Mouse (Mus musculus) cortical plate, adult 2 months (tissue): Measurements from ENCODE around the gene Fam136a. TPM values are rescaled to one million over a fixed set of nuclear protein-coding genes. Genes with fewer than 3 reads are reported as not detected.
"Not testable (repeated sequence)": the region's sequence is repeated elsewhere in the genome, so short reads cannot be mapped to it uniquely, and the experiment has no call there.

Experiments used
- H3K27ac ChIP-seq: fragments of 200-500 bp; 2 replicates; pipeline ENCODE4 v1.5.1; 2012; ENCODE audit warnings: low read length, control low read depth, inconsistent platforms; ENCODE audit not compliant: insufficient read depth
- H3K4me1 ChIP-seq: fragments of 200-500 bp; 2 replicates; pipeline ENCODE4 v1.6.1; 2011; ENCODE audit warnings: low read length; ENCODE audit not compliant: control insufficient read depth, insufficient read depth
- H3K4me3 ChIP-seq: fragments of 200-500 bp; 2 replicates; pipeline ENCODE4 v1.5.1; 2011; ENCODE audit warnings: mild to moderate bottlenecking, low read length, control low read depth; ENCODE audit not compliant: insufficient read depth
- CTCF ChIP-seq: fragments of 200-500 bp; IDR thresholded peaks from 2 replicates; pipeline ENCODE4 v1.5.1; 2011; ENCODE audit warnings: mild to moderate bottlenecking, control low read depth, low read length; ENCODE audit not compliant: insufficient read depth; ENCODE audit errors: extremely low read depth
- POLR2A ChIP-seq: fragments of 200-500 bp; IDR thresholded peaks from 2 replicates; pipeline ENCODE4 v1.6.1; 2011; ENCODE audit warnings: mild to moderate bottlenecking, low read length, control low read depth; ENCODE audit not compliant: insufficient read depth; ENCODE audit errors: extremely low read depth
- polyA plus RNA-seq: library from polyadenylated mRNA; depleted of rRNA; stranded (reverse); fragments of >200 nt; gene quantifications from 2 replicates; pipeline ENCODE4 v1.2.3, GENCODE M21; 2012

Fam136a gene
- polyA plus RNA-seq, 1 experiment: 24.8 TPM

DNA sequence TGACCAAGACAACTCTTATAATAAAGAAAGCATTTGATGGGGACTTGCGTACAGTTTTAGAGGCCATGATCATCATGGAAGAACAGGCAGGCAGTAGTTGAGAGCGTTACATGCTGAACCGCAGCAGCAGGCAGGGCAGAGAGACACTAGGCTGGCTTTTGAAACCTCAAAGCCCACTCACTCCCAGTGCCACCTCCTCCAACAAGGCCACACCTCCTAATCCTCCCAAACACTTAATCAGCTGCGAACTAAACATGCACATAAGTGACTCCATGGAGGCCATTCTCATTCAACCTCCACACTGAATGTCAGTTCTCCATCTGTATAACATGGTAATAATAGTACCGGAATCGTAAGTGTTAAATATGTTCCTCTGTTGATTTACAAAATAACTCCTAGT lies 8.1 kb downstream of the Fam136a start:
- Histone ChIP-seq H3K4me1 (0 out of 2 replicates have a peak, but pooled peaks cover 2% of the 10 kb centered on the region), H3K27ac (no peak overlapping the region), H3K4me3 (no peak overlapping the region)
- TF ChIP-seq CTCF (no peak), POLR2A (no peak)

DNA sequence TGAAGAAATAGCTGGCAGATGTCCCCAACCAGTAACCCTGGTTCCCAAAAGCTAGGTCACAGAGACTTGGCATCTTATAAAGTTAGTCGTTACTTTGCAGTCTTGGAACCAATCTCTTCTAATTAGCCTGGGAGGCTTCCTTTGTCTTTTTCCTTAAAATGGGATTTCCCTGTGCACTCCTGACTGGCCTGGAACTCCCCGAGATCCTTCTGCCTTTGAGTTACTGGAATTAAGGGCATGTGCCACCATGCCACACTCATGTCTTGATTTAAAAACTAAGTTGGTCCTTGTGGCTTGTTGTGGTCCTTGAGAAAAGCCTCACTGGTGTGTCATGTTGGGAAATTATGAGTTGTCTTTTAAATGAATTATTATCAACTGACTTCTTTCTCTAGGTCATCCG lies 12.9 kb downstream of the Fam136a start:
- H3K27ac ChIP-seq: no peak overlapping the region
- no peak overlapping the region for H3K4me3 ChIP-seq
- TF ChIP-seq POLR2A: no peak
- no peak for TF ChIP-seq CTCF
- no peaks in the 10 kb centered on the region for H3K4me1 ChIP-seq

DNA sequence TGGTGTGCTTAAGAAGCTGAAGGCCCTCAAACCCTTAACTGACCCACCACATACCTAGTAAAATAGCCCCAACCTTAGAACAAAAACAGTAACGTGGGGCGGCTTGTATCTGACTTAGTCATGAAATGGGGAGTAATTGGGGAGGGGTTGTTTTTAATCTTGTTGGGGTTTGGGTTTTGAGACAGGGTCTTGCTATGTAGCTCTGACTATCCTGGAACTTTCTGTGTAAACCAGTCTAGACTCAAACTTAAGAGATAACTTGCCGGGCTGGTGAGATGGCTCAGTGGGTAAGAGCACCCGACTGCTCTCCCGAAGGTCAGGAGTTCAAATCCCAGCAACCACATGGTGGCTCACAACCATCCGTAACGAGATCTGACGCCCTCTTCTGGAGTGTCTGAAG lies 14.7 kb downstream of the Fam136a start:
- not testable (repeated sequence) for H3K27ac ChIP-seq, H3K4me3 ChIP-seq, H3K4me1 ChIP-seq

DNA sequence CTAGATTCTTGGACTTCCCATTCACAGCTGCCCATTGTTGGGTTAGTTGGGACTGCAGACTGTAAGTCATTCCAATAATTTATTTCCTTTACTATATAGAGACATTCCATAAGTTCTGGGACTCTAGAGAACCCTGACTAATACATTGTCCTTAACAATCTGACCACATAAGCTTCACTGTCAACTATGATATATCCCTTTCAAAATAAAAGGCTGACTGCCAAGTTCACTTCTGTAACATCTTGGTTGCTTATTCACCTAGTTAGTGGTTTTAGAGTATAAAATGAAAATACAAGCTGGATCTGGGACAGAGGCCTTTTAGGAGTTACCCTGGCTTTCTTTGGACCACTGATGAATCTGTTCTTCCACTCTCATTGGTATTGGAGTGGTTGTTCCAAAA lies 17.1 kb downstream of the Fam136a start:
- Histone ChIP-seq H3K4me3 (no peak overlapping the region), H3K27ac (no peak overlapping the region), H3K4me1 (no peaks in the 10 kb centered on the region)
- TF ChIP-seq CTCF (no peak), POLR2A (no peak)

DNA sequence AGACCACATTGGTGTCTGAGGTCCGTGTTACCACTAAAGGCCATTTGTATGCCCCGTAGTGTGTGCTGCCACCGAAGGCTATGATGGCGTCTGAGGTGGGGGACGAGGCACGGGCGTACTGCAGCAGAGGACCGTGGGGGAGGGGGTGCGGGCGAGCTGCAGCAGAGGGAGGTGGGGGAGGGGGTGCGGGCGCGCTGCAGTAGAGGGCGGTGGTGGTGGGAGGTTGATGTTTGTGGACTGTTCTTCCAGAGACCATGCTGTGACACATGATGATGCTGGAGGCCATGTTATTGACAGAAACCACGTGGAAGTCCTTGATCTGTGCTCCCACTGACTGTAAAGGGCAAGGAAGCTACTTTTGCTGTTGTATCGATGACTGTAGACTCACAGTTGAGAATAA lies 17.9 kb downstream of the Fam136a start:
- no peak for TF ChIP-seq POLR2A
- TF ChIP-seq CTCF: no peak
- H3K27ac ChIP-seq: no peak overlapping the region
- H3K4me1 ChIP-seq: no peaks in the 10 kb centered on the region
- H3K4me3 ChIP-seq: no peak overlapping the region

DNA sequence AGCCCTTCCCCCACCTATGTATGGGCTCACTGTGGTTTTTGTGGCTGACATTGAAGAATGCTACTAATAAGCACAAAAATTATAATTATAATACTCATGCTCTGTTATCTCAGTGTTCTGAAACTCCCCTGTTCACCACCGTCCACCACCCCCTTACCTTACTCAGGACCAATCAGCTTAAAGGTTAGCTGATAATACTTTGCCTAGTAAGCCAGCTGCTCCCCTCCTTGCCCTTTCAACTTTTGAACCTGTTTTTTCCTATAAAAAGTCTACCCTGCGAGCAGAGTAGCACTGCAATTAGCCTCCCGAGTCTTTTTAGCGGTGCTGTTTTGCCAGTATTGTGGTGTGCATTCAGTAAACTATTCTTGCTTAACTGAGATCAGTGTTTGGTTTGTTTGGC lies 19.2 kb downstream of the Fam136a start:
- no peaks in the 10 kb centered on the region for H3K4me1 ChIP-seq
- H3K27ac ChIP-seq: no peak overlapping the region
- no peak overlapping the region for H3K4me3 ChIP-seq
- TF ChIP-seq POLR2A: no peak
- TF ChIP-seq CTCF: no peak

DNA sequence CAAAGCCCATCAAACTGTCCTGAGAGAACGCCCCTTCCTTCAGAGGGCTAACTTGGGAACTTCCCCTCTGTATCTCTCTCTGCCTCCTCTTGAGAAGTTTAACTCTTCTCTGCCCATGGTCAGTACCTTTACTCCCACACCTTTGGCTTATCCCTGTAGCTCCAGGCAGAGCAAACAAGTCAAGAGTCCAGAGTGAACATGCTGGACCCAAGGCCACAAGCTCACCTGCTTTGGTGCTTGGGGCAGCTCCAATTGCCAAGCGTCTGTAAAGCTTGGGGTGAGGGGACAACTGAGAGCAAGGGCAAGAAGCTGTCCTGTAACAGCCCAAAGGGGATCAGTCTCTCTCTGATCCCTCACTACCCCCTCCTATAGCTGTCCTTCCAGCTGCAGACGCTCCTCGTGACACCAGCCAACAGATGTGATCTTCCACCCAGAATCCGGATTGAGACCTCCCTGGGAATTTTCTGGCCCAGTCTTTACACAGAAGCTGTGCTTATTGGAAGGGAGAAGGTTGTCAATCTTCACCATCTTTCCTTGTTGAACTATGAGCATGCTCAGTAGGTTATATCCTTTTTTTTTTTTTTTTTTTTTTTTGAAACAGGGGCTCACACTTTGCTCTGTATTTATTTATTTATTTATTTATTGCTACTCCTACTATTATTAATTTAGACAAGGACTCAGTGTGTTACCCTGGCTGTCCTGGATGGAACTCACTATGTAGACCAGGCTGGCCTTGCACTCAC lies 20.1 kb downstream of the Fam136a start:
- H3K4me3 ChIP-seq: no peak overlapping the region
- TF ChIP-seq POLR2A (no peak), CTCF (no peak)
- H3K27ac ChIP-seq: no peak overlapping the region
- H3K4me1 ChIP-seq: no peaks in the 10 kb centered on the region

DNA sequence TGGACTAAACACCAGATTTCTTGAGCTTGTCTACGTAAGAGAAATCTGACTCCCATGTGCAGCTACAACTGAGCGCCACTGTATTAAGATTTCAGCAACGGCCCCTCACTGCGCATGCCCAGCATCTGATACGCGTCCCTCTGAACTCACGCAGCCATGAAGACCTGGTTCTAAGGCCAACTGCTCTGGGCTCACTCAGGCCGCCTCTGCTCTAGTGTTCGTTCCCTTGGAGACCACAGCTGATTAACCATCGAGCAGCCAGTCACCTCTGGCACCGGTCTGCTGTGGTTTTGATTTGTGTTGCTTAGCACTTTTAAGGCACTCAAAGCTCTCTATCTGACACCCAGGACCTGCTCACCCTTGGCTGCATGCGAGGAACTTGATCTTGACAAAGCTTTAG lies 21.9 kb downstream of the Fam136a start:
- no peak for TF ChIP-seq CTCF
- TF ChIP-seq POLR2A: no peak
- Histone ChIP-seq H3K27ac (no peak overlapping the region), H3K4me3 (no peak overlapping the region), H3K4me1 (no peaks in the 10 kb centered on the region)

DNA sequence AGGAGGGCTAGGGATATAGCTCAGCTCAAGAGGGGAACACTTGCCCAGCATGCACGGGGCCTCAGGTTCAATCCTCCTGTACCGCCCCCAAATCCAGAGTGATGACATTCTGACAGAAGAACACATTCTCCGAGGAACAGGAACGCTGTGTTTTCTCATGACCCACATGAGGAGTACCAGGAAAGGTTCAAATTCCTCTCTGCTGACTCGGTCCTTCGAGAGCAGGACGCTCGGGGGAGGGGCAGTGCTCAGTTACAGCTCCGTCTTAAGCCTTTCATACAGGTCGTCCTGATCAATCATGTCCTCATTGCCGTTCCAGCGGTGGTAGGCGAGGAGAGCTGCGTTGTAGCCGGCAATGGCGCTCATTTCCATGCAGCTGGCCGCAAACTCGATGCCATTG lies 23.0 kb downstream of the Fam136a start:
- no peak overlapping the region for H3K27ac ChIP-seq
- H3K4me3 ChIP-seq: no peak overlapping the region
- H3K4me1 ChIP-seq: no peaks in the 10 kb centered on the region
- TF ChIP-seq POLR2A (no peak), CTCF (no peak)

DNA sequence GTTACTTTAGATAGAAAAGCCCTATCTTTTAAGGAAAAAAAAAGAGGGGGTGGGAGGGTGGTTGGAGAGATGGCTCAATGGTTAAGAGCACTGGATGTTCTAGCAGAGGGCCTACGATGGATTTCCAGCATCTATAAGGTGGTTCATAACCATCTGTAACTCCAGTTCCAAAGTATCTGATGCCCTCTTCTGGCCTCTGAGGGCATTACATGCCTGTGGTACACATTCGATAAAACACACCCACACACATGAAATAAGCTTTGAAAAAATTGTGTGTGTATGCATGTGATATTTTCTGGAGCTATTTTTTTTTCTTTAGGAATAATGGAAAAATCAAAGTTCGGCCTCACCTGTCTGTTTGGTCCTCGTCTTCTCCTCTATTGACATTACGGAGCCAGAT lies 25.9 kb downstream of the Fam136a start:
- no peak for TF ChIP-seq POLR2A
- no peak for TF ChIP-seq CTCF
- H3K27ac ChIP-seq: no peak overlapping the region
- no peak overlapping the region for H3K4me3 ChIP-seq
- peaks cover 4% of the 10 kb centered on the region; the same call in 1 of the 2 replicates for H3K4me1 ChIP-seq
